Mouse (Mus musculus) cerebellum, adult 2 months (tissue): ENCODE results near the gene Orai1.

ENCODE experiments used
- CTCF ChIP-seq: fragments of 200-500 bp; IDR thresholded peaks from 2 replicates; pipeline ENCODE4 v1.5.1; 2011; ENCODE audit warnings: low read depth, mild to moderate bottlenecking, control low read depth, low read length, moderate library complexity, borderline replicate concordance; ENCODE audit not compliant: insufficient read depth
- POLR2A ChIP-seq: fragments of 200-500 bp; IDR thresholded peaks from 2 replicates; pipeline ENCODE4 v1.6.1; 2011; ENCODE audit warnings: low read length, control low read depth, borderline replicate concordance; ENCODE audit not compliant: insufficient read depth

GRCm38 (mm10) chr5:123011705-123012104 lies 3.2 kb upstream of the Orai1 start:
- TF ChIP-seq CTCF (no peak), POLR2A (no peak)
